Mouse (Mus musculus) lung, postnatal 36 days (tissue): ENCODE results near the gene Lsr.
"Not testable (repeated sequence)": the region's sequence is repeated elsewhere in the genome, so short reads cannot be mapped to it uniquely, and the experiment has no call there.

Source experiments
- DNase-seq: peaks from one replicate; pipeline ENCODE4 v3.0.0; 2022; ENCODE audit warnings: mixed read lengths

Lsr gene

DNA sequence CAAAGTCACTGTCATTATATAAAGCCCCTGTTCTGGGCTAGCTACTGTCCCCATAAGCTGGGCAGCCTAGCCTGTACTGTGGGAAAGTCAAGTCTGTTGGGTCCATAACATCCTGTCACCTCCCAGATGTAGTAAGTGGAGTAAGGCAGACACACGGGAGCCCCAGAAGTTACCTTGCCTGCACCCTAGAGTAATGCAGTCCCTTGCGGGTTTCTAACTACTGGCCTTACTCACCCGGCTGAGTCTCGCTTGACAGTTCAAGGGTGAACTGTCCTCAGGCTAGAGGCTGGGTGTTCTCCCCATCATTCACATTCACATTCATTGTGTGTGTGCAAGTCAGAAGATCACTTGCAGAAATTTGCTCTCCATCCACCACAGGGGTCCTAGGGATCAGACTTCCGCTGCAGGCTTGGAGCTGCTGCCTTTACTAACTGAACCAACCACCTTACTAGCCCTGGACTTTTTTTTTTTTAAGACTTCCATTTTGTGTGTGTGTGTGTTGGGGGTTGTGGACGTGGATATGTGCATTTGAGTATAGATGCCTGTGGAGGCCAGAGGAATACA lies 13.4 kb downstream of the Lsr start:
- DNase-seq, result no peak

DNA sequence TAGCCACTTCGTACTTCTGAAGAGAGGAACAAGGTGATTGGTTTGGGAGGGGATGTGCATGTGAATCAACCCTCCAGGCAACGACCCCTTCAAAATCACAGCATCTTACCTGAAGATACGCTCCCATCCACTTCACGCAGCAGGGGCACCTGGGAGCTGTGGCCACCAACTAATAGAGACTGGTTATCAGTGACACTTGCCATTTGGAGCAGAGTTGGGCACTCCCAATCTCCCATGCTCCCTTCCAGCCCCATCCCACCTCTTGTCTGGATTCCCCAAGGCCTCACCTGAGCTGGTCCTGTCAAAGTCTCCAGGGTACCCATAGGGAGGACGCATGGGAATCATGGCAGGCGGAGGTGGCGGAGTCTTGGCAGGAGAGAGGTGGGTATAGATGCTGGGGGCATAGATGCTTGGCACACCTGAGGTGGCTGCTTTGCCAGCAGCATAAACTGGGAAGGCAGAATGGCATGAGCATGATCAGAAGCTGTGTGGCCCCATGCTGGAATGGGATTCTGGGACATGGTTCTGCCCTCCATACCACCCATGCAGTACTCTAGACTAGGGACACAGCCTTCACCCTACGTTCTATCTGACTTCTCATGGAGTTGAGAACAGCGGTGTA lies 14.3 kb downstream of the Lsr start:
- DNase-seq, result no peak

DNA sequence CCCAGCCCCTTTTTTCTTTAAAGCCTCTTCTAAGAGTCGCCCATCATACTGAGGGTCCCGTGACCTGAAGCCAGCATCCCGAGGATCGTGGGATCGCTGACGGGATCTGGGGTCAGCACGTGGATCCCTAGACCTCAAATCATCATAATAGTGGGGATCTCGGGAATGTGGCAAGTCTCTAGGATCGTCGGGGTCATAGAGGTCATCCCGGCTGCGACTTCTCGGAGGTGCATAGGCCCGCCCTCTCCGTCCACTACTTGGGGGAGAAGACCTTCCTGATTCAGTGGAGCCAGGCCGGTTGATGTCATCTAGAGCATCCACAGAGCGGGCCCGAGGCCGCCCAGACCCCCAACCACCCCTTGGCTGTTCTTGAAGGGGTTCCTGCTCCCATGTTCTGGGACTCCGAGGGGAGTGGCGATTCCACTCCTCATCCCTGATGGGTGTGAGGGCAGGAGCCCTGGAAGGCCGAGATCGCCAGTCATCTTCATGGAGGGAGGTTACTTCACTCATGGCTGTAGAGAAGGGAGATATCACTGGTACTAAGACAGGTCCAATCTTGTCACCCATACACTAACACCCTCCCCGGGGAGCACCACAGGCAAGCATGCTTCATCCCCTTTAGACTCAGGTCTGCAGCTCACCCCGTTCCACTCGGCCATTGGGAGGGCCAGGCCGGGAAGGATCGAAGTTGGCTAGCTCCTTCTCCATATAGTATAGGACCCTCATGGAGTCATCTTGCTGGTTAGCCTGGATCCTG lies 15.0 kb downstream of the Lsr start:
- no peak for DNase-seq

DNA sequence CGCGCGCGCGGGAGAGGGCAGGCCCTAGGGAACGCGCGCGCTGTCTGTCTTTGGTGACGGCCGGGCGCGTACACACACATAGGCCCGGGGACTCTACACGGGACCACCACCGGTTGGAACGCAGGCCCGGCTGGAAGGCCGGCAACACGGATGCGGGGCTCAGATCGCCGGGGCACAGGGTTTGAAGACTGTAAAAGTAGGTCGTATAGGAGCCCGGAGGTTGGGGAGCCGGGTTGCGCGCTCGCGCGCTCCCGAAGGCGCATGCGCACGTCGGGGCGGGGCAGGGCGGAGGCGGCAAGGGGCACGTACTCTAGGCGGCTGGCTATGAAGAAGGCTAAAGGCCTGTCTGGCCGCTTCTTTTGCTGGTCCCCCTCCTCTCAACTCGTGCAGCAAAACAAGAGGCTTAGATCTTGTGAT lies 15.9 kb downstream of the Lsr start:
- DNase-seq, result peak; percentile 92

DNA sequence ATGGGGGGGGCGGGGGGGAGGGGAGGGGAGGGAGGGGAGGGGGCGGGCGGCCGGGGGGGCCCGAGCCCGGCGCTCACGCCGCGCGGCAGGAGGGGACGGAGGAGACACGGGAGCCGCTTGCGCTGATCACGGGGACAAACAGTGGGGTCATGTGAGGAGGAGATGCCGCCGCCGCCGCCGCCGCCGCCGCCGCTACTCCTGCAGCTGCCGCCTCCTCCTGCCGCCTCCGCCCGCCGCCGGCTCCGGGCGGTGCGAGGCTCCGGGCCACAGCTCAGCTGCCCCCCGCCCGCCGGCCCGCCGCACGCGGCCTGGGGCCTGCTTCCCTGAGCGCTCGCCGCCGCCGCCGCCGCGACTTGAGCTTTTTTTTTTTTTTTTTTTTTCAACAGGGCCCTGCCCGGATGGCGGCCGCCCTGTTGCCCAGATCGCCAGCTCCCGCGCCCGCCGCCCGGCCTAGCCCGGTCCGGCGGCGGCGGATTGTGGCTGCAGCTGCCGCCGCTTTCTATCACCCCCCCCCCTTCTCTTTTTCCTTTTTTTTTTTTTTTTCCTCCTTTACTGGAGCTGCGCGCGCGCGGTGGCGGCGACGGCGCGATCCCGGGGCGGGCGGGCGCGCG lies 16.4 kb downstream of the Lsr start, which contains the start of gene Usf2:
Gene Usf2, minus strand, starts transcription at position 48 of the 611 bp plus-strand sequence.
- DNase-seq, result peak; percentile 83

DNA sequence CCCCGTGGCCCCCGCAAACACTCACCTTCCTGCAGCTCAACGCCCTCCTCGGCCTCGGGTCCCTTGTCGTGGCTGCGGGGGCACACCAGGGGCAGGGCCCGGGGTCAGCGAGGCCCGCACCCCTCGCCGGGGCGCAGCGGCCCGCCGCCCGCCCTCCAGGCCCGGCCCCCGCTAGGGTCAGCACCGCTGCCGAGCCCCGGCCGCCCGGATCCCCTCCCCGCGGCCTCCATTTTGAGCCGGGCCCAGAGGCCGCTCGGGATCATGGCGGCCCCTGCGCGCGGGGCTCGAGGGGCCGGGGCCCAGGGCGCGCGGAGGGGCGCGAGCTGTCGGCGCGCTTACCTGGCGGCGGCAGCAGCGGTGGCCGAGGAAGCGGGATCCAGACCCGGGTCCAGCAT lies 16.9 kb downstream of the Lsr start:
- no peak for DNase-seq

- peak; percentile 95 for DNase-seq
Measured at GRCm38 (mm10) chr7:30955584-30956356, 17.5 kb downstream of the Lsr start.

DNA sequence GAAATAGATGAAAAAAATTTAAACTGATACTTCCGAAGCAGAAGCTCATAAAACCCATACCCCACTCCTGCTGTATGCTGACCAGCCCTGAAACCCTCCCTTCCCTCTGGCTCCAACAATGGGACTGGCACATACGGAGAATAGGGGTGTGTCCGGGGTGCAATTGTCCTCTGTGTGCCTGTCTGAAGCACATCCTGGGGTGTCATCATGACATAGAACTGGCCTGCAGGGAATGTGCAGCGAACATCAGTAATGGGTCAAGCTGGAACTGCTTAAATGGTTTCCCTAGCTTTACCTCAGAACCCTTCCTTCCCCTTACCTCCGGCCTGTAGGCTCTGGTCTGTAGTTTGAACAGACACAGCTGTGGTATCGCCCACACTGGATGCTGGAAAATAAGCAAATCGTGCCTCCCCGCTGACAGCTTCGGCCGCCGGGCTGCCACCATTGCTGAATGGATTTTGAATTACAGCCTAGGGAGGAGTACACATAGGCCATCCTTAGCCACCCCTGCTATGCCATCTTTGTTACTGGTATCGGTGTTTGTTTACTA lies 18.2 kb downstream of the Lsr start:
- DNase-seq, result no peak

DNA sequence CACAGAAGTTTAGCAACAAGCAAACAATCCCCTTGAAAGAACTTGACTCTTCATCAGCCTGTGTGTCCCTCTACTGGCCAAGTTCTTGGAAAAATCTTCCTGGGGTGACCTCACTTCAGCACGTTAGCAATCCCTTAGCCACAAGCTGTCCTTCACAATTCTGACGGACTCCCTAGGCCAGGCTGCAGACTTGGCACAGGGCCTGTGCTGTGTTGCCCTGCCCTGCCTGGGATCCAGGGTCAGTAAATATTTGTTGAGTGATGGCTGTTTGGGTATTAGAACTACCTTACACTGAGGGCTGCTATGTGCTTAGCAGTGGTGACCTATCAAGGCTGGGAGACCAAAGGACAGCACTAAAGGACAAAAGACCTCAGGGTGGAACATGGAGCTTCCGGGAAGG lies 19.2 kb downstream of the Lsr start:
- peak; percentile 27 for DNase-seq

GRCm38 (mm10) chr7:30953459-30953858 lies 19.8 kb downstream of the Lsr start:
- DNase-seq, result peak; percentile 39

DNA sequence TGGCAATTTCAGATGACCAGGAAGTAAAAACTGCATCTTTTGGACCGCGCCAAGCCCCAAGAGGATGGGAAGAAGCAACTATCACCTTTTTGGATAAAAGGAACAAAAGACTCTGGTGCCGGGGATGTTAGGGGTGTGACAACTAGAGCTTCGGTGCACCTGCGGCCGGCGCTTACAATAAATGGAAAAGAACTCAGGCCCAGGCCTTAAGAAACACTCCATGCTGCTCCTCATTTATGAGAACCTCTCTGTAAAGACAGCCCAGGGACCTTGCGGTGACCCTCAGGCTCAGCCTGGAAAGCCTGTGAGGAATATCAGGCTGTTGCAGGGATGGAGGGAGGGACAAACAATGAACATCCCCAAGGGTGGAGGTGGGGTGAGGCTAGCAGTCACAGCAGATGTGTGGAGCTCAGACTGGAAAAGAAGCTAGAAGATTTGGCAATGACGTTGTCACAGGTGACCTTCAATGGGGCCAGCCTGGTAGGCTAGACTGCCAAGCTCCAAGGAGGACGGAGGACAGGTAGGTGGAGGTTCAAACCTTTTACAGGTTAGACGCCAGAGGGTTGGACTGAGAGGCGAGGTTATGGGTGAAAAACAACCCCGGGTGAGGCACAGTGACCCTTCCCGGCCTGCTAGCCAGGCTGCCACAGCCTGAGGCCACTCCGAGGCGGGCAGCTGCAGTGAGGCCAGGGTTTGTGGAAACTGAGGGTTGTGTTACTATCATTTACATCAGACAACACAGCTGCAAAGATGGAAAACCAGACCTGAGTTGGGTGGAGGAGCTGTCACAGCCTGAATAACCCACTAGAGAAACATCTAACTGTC lies 20.6 kb downstream of the Lsr start:
- no peak for DNase-seq

- not testable (repeated sequence) for DNase-seq
Measured at GRCm38 (mm10) chr7:30949902-30950301, 23.4 kb downstream of the Lsr start.

GRCm38 (mm10) chr7:30945876-30946275 lies 27.4 kb downstream of the Lsr start:
- no peak for DNase-seq

- DNase-seq, result not testable (repeated sequence)
Measured at GRCm38 (mm10) chr7:30945466-30945865, 27.8 kb downstream of the Lsr start.

GRCm38 (mm10) chr7:30944706-30945105 lies 28.6 kb downstream of the Lsr start:
- not testable (repeated sequence) for DNase-seq

DNA sequence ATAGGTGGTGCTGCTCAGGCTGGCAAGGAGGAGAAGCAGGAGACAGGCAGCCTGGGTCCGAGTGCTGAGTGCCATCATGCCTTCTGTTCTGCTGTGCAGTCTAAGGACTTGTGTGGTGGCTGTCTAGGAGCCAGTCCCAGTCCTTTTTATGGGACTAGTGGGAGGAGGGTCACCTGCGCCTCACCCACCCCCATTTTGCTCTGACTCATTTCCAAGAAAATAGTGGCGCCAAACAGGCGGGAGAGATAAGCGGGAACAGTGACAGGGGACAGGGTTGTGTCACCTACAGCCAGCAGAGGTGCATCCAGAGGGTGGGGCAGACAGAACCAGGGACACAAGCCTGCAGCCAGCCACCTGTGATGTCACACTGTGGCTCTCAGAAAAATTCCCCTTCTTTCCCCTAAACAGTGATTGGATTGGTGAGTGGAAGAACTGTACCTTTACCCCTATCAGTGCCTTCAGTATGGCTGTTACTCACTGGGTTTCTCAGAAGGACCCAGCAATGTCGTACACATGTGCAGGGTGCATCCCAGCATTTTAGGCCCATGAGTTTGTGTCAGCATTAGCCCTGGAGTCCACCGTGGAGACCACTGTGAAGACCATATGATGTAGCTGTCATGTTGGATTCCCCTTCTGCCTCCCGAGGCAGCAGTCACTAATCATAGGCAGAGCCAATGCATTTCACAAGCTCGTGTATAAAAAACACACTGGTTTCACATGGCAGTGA lies 29.2 kb downstream of the Lsr start, which contains the start of gene Hamp:
Gene Hamp, minus strand, starts transcription at position 124 of the 727 bp plus-strand sequence.
- no peak for DNase-seq

- DNase-seq, result not testable (repeated sequence)
Measured at GRCm38 (mm10) chr7:30942365-30942764, 30.9 kb downstream of the Lsr start.

DNA sequence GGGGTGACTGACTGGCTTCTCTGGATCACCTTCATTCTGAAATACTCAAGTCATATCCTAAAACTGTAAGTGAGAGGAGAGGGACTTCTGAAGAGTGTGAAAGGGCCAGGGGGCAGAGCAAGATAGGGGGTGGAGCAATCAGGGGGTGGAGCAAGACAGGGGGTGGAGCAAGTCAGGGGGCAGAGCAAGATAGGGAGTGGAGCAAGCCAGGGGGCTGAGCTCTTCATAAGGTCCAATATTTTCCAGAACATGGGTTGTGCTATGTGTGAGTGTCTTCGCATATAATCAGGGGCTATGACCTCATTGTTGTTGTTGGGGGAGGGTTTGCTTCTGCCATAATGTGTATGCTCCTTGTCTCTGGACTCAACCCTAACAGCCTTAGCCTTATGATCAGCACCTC lies 33.2 kb downstream of the Lsr start:
- DNase-seq, result not testable (repeated sequence)

DNA sequence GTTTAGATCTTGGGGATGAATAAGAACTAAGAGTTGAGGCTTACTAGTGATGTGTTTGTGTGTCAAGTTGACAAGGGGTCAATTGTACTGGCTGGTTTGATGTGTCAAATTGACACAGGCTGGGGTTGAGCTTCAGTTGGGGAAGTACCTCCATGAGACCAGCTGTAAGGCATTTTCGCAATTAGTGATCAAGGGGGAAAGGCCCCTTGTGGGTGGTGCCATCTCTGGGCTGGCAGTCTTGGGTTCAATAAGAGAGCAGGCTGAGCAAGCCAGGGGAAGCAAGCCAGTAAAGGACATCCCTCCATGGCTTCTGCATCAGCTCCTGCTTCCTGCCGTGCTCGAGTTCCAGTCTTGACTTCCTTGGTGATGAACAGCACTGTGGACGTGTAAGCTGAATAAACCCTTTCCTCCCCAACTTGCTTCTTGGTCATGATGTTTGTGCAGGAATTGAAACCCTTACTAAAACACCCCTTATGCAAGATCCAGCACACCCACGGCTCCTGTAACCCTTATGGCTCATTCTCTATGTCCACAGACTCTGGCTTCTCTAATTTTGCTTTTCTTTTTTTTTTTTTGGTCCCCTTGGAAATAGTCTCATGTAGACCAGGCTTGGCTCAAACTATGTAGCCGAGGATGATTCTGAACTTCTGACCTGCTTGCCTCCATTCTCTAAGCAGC lies 37.7 kb downstream of the Lsr start:
- DNase-seq, result not testable (repeated sequence)

DNA sequence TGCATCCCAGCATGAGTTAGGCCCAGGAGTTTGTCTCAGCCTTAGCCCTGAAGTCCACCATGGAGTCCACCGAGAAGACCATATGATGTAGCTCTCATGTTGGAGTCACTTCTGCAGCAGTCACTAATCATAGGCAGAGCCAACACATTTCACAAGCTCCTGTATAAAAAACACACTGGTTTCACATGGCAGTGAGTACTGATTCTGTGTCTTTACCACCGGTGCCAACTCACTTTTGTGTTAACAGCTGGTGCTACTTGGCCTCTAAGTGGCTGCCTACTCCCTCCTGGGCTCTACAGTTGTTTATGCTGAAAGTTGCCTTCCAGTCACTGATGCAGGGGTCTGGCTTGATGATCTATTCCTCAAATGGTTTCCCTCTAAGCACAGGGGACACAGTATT lies 48.7 kb downstream of the Lsr start, which contains the start of gene Hamp2:
Gene Hamp2, minus strand, starts transcription at position 101 of the 400 bp plus-strand sequence.
- not testable (repeated sequence) for DNase-seq
